Mouse (Mus musculus) adrenal gland, adult (tissue): ENCODE data around the gene Nutf2.
"Not testable (repeated sequence)": the region's sequence is repeated elsewhere in the genome, so short reads cannot be mapped to it uniquely, and the experiment has no call there.

Experiments used
- DNase-seq, 2 experiments: peaks; one replicate each; pipeline ENCODE4 v3.0.0; 2022 to 2023; ENCODE audit warnings: low spot score in 1 of 2; ENCODE audit not compliant: inconsistent age in 2 of 2

The Nutf2 gene

GRCm38 (mm10) chr8:105860143-105860981 lies at the start of gene Nutf2:
TSS of gene Nutf2 (plus strand) at chr8:105860580.
- DNase-seq, result peak; percentile 97 to 98

DNA sequence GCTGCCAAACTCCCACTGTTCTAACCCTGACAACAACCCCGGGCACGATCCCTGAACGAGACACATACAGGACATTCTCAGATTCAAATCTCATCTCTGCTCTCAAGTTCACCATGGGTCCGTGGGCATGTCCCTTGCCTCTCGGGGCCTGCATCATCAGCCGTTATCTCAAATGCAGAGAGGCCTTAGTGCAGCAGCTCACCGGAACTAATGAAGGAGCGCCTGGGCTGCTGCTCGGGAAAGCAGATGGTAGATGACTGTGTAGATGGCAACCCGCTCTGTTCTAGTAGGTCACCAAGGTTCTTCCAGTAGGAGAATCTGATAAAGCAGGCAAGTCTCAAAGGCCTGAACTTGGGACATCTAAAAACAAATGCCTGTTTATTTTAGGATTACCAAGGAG lies 49.3 kb upstream of the Nutf2 start:
- no peak for DNase-seq

- DNase-seq, result no peak
Observed at GRCm38 (mm10) chr8:105811543-105811942, 48.8 kb upstream of the Nutf2 start.

DNA sequence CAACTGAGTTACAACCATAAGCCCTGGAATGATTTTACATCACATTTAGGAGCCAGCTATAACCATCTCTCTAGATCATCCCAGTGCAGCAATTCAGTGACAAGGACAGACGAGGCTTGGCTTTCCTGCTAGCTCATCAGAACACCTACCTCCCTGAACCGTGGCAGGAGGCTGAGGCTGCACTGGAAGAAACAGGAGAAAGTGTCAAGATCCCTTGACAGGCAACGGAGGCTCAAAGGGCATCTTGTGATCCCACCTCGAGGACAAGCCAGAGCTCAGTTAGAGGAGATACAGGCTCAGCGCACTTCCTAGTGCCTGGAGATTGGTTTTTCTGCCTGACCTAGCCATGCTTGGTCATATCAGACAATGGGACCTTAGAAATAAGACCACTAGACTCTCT lies 47.9 kb upstream of the Nutf2 start:
- no peak for DNase-seq

- DNase-seq, result no peak
Observed at GRCm38 (mm10) chr8:105813241-105813640, 47.1 kb upstream of the Nutf2 start.

- DNase-seq, result no peak
Observed at GRCm38 (mm10) chr8:105819659-105820058, 40.7 kb upstream of the Nutf2 start.

GRCm38 (mm10) chr8:105820925-105821324 lies 39.5 kb upstream of the Nutf2 start:
- no peak for DNase-seq

DNA sequence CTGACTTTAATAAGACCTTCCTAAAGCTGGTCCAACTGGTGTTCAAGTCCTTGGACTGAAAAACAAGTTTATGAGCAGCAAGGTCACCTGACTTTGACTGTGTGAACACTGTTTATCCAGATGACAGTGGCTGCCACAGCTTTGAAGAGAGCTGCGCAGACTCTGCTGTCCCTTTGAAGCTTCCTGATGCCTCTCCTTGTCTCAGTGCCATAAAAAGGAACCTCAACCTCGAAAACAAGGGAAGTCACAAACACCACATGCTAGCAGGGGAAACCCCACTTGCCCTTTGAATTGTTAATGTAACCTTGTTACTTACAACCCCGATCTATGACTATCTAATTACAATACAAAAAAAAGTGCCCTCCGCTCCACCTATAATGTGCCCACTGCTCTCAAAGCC lies 34.9 kb upstream of the Nutf2 start:
- DNase-seq, result no peak

DNA sequence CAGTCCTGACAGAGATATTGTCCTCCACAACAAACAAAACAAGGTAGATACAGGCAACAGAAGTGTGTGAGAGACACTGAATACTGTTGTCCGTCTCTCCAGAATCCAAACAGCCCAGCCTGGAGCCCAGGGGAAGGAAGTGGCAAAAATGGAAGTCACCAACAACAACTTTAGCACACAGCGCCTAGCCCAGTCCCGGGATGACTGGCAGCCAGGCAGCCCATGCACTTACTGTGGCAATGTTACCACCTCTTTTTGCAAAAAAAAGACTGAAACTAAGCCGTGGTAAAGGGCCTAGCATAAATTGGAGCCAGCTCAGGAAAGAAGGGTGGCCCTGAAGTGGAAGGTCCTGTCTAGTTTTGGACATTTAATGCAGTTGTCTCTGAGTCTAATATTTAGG lies 34.0 kb upstream of the Nutf2 start:
- no peak for DNase-seq

GRCm38 (mm10) chr8:105826861-105827848 lies 33.2 kb upstream of the Nutf2 start, which contains the start of the genes Ranbp10 and Tsnaxip1:
TSS of gene Ranbp10 (minus strand) at chr8:105827350.
TSS of gene Tsnaxip1 (plus strand) at chr8:105827731.
- peak; percentile 97 to 99 for DNase-seq

- DNase-seq, result not testable (repeated sequence)
Observed at GRCm38 (mm10) chr8:105833740-105834139, 26.6 kb upstream of the Nutf2 start.

GRCm38 (mm10) chr8:105835318-105835717 lies 25.1 kb upstream of the Nutf2 start:
- DNase-seq, result peak; percentile 72 to 93

DNA sequence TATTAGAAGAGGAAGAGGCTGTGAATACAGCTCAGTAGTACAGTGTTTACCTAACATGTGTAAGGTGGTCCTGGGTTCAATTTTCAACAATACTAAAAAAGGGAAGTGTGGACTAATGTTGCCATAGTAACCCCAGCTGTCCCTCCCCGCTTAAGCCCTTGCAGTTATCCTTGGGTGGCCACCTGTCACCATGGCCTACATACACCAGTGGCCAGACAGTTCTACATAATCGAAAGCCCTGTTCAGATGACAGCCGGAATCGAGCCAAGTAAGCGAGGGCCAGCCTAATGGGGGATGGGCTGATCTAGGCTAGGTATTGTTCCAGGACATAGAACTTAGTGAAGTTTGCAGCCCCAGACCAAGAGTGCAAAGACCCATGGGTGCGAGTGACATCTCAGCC lies 23.4 kb upstream of the Nutf2 start:
- no peak for DNase-seq

- DNase-seq, result no peak
Observed at GRCm38 (mm10) chr8:105839209-105839608, 21.2 kb upstream of the Nutf2 start.

DNA sequence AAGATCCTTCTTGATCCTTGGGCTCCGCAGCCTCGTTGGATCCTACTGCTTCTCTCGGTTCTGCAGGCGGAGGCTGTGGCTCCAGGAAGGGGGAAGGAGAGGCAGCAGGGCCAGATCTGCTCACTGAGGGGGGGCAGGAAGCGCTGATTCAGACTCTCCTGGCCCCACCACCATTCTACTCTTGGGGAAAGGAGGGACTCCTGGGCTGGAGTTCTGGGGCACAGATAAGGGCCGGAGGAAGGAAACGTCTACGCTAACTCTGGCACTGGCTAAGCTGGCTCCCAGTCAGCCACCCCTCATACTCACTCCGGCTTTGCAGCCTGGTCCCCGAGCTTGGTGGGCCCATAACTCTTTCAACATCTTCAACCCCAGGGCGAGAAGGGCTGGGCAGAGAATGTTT lies 13.7 kb upstream of the Nutf2 start:
- DNase-seq, result no peak

GRCm38 (mm10) chr8:105850014-105850413 lies 10.4 kb upstream of the Nutf2 start:
- DNase-seq, result no peak

DNA sequence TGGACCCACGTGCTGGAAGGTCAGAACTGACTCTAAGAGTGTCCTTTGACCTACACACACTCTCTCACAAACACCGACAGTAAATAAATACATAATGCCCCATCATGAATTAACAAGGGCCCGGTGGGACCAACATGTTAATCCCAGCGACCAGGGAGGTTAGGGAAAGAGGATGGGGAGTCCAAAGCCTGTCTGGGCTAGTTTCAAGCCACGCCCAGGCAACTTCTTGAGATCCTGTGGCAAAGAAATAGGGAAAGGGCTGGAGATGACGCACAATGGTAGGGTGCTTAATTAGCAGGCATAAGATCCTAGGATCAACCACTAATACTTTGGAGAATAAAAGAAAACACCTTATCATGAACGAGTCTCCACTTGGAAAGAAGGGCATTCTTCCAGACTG lies 9.8 kb upstream of the Nutf2 start:
- no peak for DNase-seq

- peak; percentile 89 to 97 for DNase-seq
Observed at GRCm38 (mm10) chr8:105851651-105852143, 8.7 kb upstream of the Nutf2 start.

DNA sequence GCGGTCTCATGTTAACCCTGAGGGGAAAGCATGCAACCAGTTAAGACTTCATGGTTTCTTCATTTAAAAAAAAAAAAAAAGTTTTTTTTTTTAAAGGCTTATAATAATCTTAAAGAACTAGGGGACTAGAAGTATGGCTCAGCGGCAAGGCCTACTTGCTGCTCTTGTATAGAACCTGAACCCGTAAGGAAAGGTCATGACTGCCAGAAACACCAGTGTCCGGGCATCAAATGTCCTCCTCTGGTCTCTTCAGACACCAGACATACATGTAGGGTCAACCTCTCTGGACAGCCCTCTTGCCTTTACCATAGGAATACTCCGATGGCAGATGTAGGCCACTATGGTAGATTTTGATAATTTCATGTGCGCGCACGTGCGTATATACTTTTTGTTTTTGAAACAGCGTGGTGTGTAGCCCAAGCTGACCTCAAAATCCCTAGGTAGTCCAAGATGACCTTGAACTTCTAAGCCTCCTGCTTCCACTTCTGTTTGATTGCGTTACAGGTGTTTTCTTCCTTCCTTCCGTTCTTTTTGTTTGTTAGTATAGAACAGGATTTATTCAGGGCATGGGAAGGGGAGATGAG lies 8.1 kb upstream of the Nutf2 start:
- DNase-seq, result peak; percentile 28 to 65

- DNase-seq, result peak in 1 of 2 experiments; percentile 44
Observed at GRCm38 (mm10) chr8:105853178-105853577, 7.2 kb upstream of the Nutf2 start, which contains the start of gene Cenpt. TSS of gene Cenpt (minus strand) at chr8:105853278.

DNA sequence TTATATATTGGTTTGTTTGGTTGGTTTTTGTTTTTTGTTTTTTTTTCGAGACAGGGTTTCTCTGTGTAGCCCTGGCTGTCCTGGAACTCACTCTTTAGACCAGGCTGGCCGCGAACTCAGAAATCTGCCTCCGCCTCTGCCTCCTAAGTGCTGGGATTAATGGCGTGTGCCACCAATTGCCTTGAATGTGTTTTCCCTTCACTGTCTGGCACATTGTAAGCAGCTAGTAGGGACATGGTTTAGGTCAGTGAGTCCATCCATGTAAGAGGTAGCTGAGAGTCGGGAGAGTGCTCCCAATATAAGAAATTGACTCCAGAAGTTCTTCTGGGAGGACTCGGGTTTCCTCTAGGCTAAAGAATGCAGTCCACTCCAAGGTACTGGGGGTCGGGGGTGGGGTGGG lies 6.1 kb upstream of the Nutf2 start:
- DNase-seq, result peak in 1 of 2 experiments; percentile 42
